Mouse (Mus musculus) liver, embryonic 16.5 days (tissue): ENCODE data around the gene Mettl9. TPM values are rescaled to one million over a fixed set of nuclear protein-coding genes. Genes with fewer than 3 reads are reported as not detected.
A peak's percentile ranks its signal among the peaks of the same experiment; 100 is the strongest.

Source experiments
- ATAC-seq: fragments of 200-750 bp; cut with Nextera tagmentation; 2 replicates; pipeline ENCODE4 v1.8.0; 2017; ENCODE audit warnings: low read depth, mild to moderate bottlenecking, moderate number of reproducible peaks, moderate library complexity
- H3K27ac ChIP-seq: fragments of 300-500 bp; sonication (generic); 2 replicates; pipeline ENCODE4 v1.5.1; 2014; ENCODE audit warnings: mild to moderate bottlenecking, low read length
- H3K27me3 ChIP-seq: fragments of 300-500 bp; sonication (generic); 2 replicates; pipeline ENCODE4 v1.6.1; 2014; ENCODE audit warnings: low read depth, low read length, mixed read lengths; ENCODE audit not compliant: control insufficient read depth, insufficient read depth
- H3K36me3 ChIP-seq: fragments of 300-500 bp; sonication (generic); 2 replicates; pipeline ENCODE4 v1.6.1; 2014; ENCODE audit warnings: mild to moderate bottlenecking; ENCODE audit not compliant: control insufficient read depth, insufficient read depth
- H3K4me1 ChIP-seq: fragments of 300-500 bp; sonication (generic); 2 replicates; pipeline ENCODE4 v1.6.1; 2014; ENCODE audit warnings: low read depth, low read length, mixed read lengths; ENCODE audit not compliant: control insufficient read depth
- H3K4me2 ChIP-seq: fragments of 300-500 bp; sonication (generic); 2 replicates; pipeline ENCODE4 v1.6.1; 2014; ENCODE audit warnings: low read depth, low read length, mixed read lengths
- H3K4me3 ChIP-seq: fragments of 300-500 bp; sonication (generic); 2 replicates; pipeline ENCODE4 v1.5.1; 2014; ENCODE audit warnings: low read depth, mild to moderate bottlenecking, low read length
- H3K9ac ChIP-seq: fragments of 300-500 bp; sonication (generic); 2 replicates; pipeline ENCODE4 v1.6.1; 2014; ENCODE audit warnings: low read depth, low read length
- H3K9me3 ChIP-seq: fragments of 300-500 bp; sonication (generic); replicated peaks from 2 replicates; pipeline ENCODE4 v1.6.1; 2016; ENCODE audit warnings: low read length; ENCODE audit not compliant: control insufficient read depth
- WGBS: fragments of 180-500 bp; shearing (Covaris S2); extraction: QIAGEN DNeasy Blood & Tissue Kit; methylation state at CpG from one replicate; pipeline ENCODE4 v1.1.7; 2014; ENCODE audit not compliant: insufficient replicate concordance; 5-methylcytosine and 5-hydroxymethylcytosine counted together
- polyA plus RNA-seq: library from polyadenylated mRNA; unstranded; fragments of >200 nt; fragmentation: Nextera tagmentation; extraction: Ambion mirVana; gene quantifications from 2 replicates; pipeline ENCODE4 v1.2.1, GENCODE M21; 2015

The Mettl9 gene
- polyA plus RNA-seq, 1 experiment from 2014 or later: 36.7 TPM

GRCm38 (mm10) chr7:121082949-121083513 lies 48.8 kb downstream of the Mettl9 start:
- Histone ChIP-seq H3K4me1 (no peaks in the 10 kb centered on the region), H3K4me2 (no peak overlapping the region), H3K27ac (no peak overlapping the region), H3K9me3 (no peaks in the 10 kb centered on the region), H3K4me3 (no peak overlapping the region), H3K27me3 (no peaks in the 10 kb centered on the region), H3K9ac (no peak overlapping the region), H3K36me3 (no peaks in the 10 kb centered on the region)
- WGBS: 70% methylated on average over 9 of the region's 9 CpGs
- no peak for ATAC-seq

GRCm38 (mm10) chr7:121084840-121085453 lies 50.7 kb downstream of the Mettl9 start:
- no peaks in the 10 kb centered on the region for H3K27me3 ChIP-seq
- no peak overlapping the region for H3K27ac ChIP-seq
- no peaks in the 10 kb centered on the region for H3K4me1 ChIP-seq
- 66% methylated on average over 8 of the region's 8 CpGs for WGBS
- H3K36me3 ChIP-seq: no peaks in the 10 kb centered on the region
- no peak overlapping the region for H3K4me2 ChIP-seq
- ATAC-seq: no peak
- no peaks in the 10 kb centered on the region for H3K9me3 ChIP-seq
- H3K4me3 ChIP-seq: no peak overlapping the region
- H3K9ac ChIP-seq: no peak overlapping the region

GRCm38 (mm10) chr7:121085500-121085899 lies 51.3 kb downstream of the Mettl9 start:
- Histone ChIP-seq H3K36me3 (no peaks in the 10 kb centered on the region), H3K9me3 (no peaks in the 10 kb centered on the region), H3K9ac (no peak overlapping the region), H3K4me3 (no peak overlapping the region), H3K4me2 (no peak overlapping the region), H3K4me1 (no peaks in the 10 kb centered on the region), H3K27me3 (no peaks in the 10 kb centered on the region), H3K27ac (no peak overlapping the region)
- 19% methylated on average over 4 of the region's 4 CpGs for WGBS
- ATAC-seq: no peak

- no peak for ATAC-seq
- no peak overlapping the region for H3K9ac ChIP-seq
- no peak overlapping the region for H3K4me3 ChIP-seq
- H3K27me3 ChIP-seq: no peaks in the 10 kb centered on the region
- no peak overlapping the region for H3K27ac ChIP-seq
- H3K4me1 ChIP-seq: no peaks in the 10 kb centered on the region
- no peak overlapping the region for H3K4me2 ChIP-seq
- WGBS: 49% methylated on average over 5 of the region's 5 CpGs
- no peaks in the 10 kb centered on the region for H3K9me3 ChIP-seq
- no peaks in the 10 kb centered on the region for H3K36me3 ChIP-seq
These were observed 54.5 kb downstream of the Mettl9 start for GRCm38 (mm10) chr7:121088745-121089144.

GRCm38 (mm10) chr7:121090748-121091147 lies 56.5 kb downstream of the Mettl9 start:
- WGBS: 73% methylated on average over 7 of the region's 7 CpGs
- H3K4me2 ChIP-seq: no peak overlapping the region
- H3K4me3 ChIP-seq: no peak overlapping the region
- no peaks in the 10 kb centered on the region for H3K9me3 ChIP-seq
- no peaks in the 10 kb centered on the region for H3K27me3 ChIP-seq
- no peak overlapping the region for H3K27ac ChIP-seq
- no peak for ATAC-seq
- H3K4me1 ChIP-seq: no peaks in the 10 kb centered on the region
- H3K9ac ChIP-seq: no peak overlapping the region
- no peaks in the 10 kb centered on the region for H3K36me3 ChIP-seq

- Histone ChIP-seq H3K9me3 (no peaks in the 10 kb centered on the region), H3K27me3 (no peaks in the 10 kb centered on the region), H3K9ac (no peak overlapping the region), H3K4me2 (no peak overlapping the region), H3K27ac (no peak overlapping the region), H3K4me1 (no peaks in the 10 kb centered on the region), H3K4me3 (no peak overlapping the region), H3K36me3 (no peaks in the 10 kb centered on the region)
- ATAC-seq: no peak
- 56% methylated on average over 4 of the region's 4 CpGs for WGBS
These were observed 58.8 kb downstream of the Mettl9 start for GRCm38 (mm10) chr7:121093026-121093425.

- no peaks in the 10 kb centered on the region for H3K9me3 ChIP-seq
- no peaks in the 10 kb centered on the region; the same call in 1 of the 2 replicates for H3K4me1 ChIP-seq
- H3K4me3 ChIP-seq: no peak overlapping the region
- H3K36me3 ChIP-seq: no peaks in the 10 kb centered on the region
- no peak overlapping the region for H3K4me2 ChIP-seq
- no peaks in the 10 kb centered on the region for H3K27me3 ChIP-seq
- ATAC-seq: peak; percentile 56
- H3K27ac ChIP-seq: no peak overlapping the region
- no peak overlapping the region for H3K9ac ChIP-seq
- WGBS: 44% methylated on average over 10 of the region's 10 CpGs
These were observed 64.6 kb downstream of the Mettl9 start for GRCm38 (mm10) chr7:121098614-121099389.

GRCm38 (mm10) chr7:121107851-121108250 lies 73.6 kb downstream of the Mettl9 start:
- Histone ChIP-seq H3K27me3 (no peaks in the 10 kb centered on the region), H3K36me3 (no peaks in the 10 kb centered on the region), H3K4me1 (peaks cover 2% of the 10 kb centered on the region; the same call in 1 of the 2 replicates), H3K9ac (no peak overlapping the region), H3K27ac (no peak overlapping the region), H3K9me3 (no peaks in the 10 kb centered on the region), H3K4me2 (no peak overlapping the region), H3K4me3 (no peak overlapping the region)
- no peak for ATAC-seq
- WGBS: 46% methylated on average over 3 of the region's 3 CpGs

- Histone ChIP-seq H3K9ac (no peak overlapping the region), H3K4me3 (no peak overlapping the region), H3K9me3 (no peaks in the 10 kb centered on the region), H3K27ac (no peak overlapping the region), H3K36me3 (no peaks in the 10 kb centered on the region), H3K4me1 (peaks cover 2% of the 10 kb centered on the region; the same call in 1 of the 2 replicates), H3K4me2 (no peak overlapping the region), H3K27me3 (no peaks in the 10 kb centered on the region)
- 24% methylated on average over 3 of the region's 3 CpGs for WGBS
- ATAC-seq: no peak
These were observed 77.1 kb downstream of the Mettl9 start for GRCm38 (mm10) chr7:121111321-121111720.
